Mouse (Mus musculus) intestine, embryonic 14.5 days (tissue): ENCODE results near the gene Acp2. TPM values are rescaled to one million over a fixed set of nuclear protein-coding genes. Genes with fewer than 3 reads are reported as not detected.

ENCODE experiments used
- ATAC-seq: fragments of 200-750 bp; cut with Nextera tagmentation; replicated peaks from 2 replicates; pipeline ENCODE4 v1.8.0; 2017; ENCODE audit warnings: low read depth, moderate number of reproducible peaks, moderate TSS enrichment, moderate library complexity; ENCODE audit not compliant: low FRiP score, low TSS enrichment
- DNase-seq: peaks from one replicate; pipeline ENCODE4 v3.0.0-alpha.2; 2018; ENCODE audit warnings: low spot score
- H3K27ac ChIP-seq: fragments of 300-500 bp; sonication (generic); 2 replicates; pipeline ENCODE4 v1.5.1; 2014; ENCODE audit warnings: low read depth, mild to moderate bottlenecking, control low read depth
- H3K27me3 ChIP-seq: fragments of 300-500 bp; sonication (generic); replicated peaks from 2 replicates; pipeline ENCODE4 v1.6.1; 2014; ENCODE audit warnings: low read length, control low read depth; ENCODE audit not compliant: control insufficient read depth, insufficient read depth
- H3K36me3 ChIP-seq: fragments of 300-500 bp; sonication (generic); 2 replicates; pipeline ENCODE4 v1.6.1; 2014; ENCODE audit warnings: low read length, control low read depth; ENCODE audit not compliant: control insufficient read depth, insufficient read depth
- H3K4me1 ChIP-seq: fragments of 300-500 bp; sonication (generic); replicated peaks from 2 replicates; pipeline ENCODE4 v1.6.1; 2014; ENCODE audit warnings: low read length, control low read depth, mixed read lengths; ENCODE audit not compliant: control insufficient read depth, insufficient read depth
- H3K4me2 ChIP-seq: fragments of 300-500 bp; sonication (generic); 2 replicates; pipeline ENCODE4 v1.6.1; 2014; ENCODE audit warnings: low read length
- H3K4me3 ChIP-seq: fragments of 300-500 bp; sonication (generic); 2 replicates; pipeline ENCODE4 v1.5.1; 2014; ENCODE audit warnings: low read depth, low read length, control low read depth, mixed read lengths
- H3K9ac ChIP-seq: fragments of 300-500 bp; sonication (generic); 2 replicates; pipeline ENCODE4 v1.6.1; 2014; ENCODE audit warnings: mild to moderate bottlenecking, low read length
- H3K9me3 ChIP-seq: fragments of 300-500 bp; sonication (generic); 2 replicates; pipeline ENCODE4 v1.6.1; 2016; ENCODE audit warnings: low read length, control low read depth; ENCODE audit not compliant: control insufficient read depth
- WGBS: fragments of 180-500 bp; shearing (Covaris S2); extraction: QIAGEN DNeasy Blood & Tissue Kit; methylation state at CpG from one replicate; pipeline ENCODE4 v1.1.7; 2014; 5-methylcytosine and 5-hydroxymethylcytosine counted together
- polyA plus RNA-seq: library from polyadenylated mRNA; unstranded; fragments of >200 nt; fragmentation: Nextera tagmentation; extraction: Ambion mirVana; gene quantifications from 2 replicates; pipeline ENCODE4 v1.2.1, GENCODE M21; 2014

Acp2 gene
- polyA plus RNA-seq, 1 experiment from 2014 or later: 26.1 TPM

GRCm38 (mm10) chr2:91202972-91203656 lies 429 bp downstream of the Acp2 start:
- Histone ChIP-seq H3K4me3 (peak overlapping the region; percentile 72), H3K27me3 (no peaks in the 10 kb centered on the region), H3K9me3 (no peaks in the 10 kb centered on the region), H3K27ac (peak overlapping the region; percentile 92), H3K4me2 (peak overlapping the region; percentile 90), H3K4me1 (peaks cover 12% of the 10 kb centered on the region), H3K36me3 (peaks cover 29% of the 10 kb centered on the region), H3K9ac (peak overlapping the region; percentile 81)
- ATAC-seq (no peak; the same call in 1 of the 2 replicates), DNase-seq (no peak)
- WGBS: 10% methylated on average over 20 of the region's 20 CpGs

GRCm38 (mm10) chr2:91206254-91206775 lies 3.6 kb downstream of the Acp2 start:
- Histone ChIP-seq H3K36me3 (peaks cover 58% of the 10 kb centered on the region), H3K9me3 (no peaks in the 10 kb centered on the region), H3K4me3 (no peak overlapping the region), H3K27me3 (no peaks in the 10 kb centered on the region), H3K4me2 (no peak overlapping the region), H3K4me1 (peaks cover 12% of the 10 kb centered on the region), H3K27ac (no peak overlapping the region), H3K9ac (no peak overlapping the region)
- ATAC-seq (no peak), DNase-seq (no peak)
- WGBS: 84% methylated on average over 9 of the region's 9 CpGs

DNA sequence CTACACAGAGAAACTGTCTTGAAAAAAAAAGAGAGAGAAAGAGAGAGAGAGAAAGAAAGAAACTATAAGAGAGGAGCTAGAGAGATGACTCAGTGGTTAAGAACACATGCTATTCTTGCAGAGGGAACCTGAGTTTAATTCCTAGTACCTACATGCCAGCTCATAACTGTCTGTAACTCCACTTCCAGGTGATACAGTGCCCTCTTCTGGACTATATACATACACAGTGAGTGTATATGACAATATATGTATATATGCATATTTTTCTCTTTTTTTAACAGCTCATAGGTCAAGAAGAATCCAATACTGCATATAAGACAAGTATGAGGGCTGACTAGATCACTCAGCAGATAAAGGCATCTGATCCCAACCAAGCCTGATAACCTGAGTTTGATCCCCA lies 10.6 kb downstream of the Acp2 start:
- H3K4me1 ChIP-seq: no peaks in the 10 kb centered on the region
- DNase-seq: no peak
- H3K4me3 ChIP-seq: no peak overlapping the region
- no peak overlapping the region for H3K27ac ChIP-seq
- H3K9ac ChIP-seq: no peak overlapping the region
- no peaks in the 10 kb centered on the region for H3K9me3 ChIP-seq
- no peak overlapping the region for H3K4me2 ChIP-seq
- ATAC-seq: no peak
- H3K27me3 ChIP-seq: no peaks in the 10 kb centered on the region
- H3K36me3 ChIP-seq: peaks cover 79% of the 10 kb centered on the region

GRCm38 (mm10) chr2:91217032-91217431 lies 14.3 kb downstream of the Acp2 start:
- no peak overlapping the region for H3K4me2 ChIP-seq
- WGBS: 71% methylated on average over 4 of the region's 4 CpGs
- H3K27ac ChIP-seq: no peak overlapping the region
- peaks cover 44% of the 10 kb centered on the region for H3K36me3 ChIP-seq
- DNase-seq (no peak), ATAC-seq (no peak)
- no peaks in the 10 kb centered on the region for H3K4me1 ChIP-seq
- no peaks in the 10 kb centered on the region for H3K9me3 ChIP-seq
- H3K27me3 ChIP-seq: no peaks in the 10 kb centered on the region
- H3K4me3 ChIP-seq: no peak overlapping the region
- H3K9ac ChIP-seq: no peak overlapping the region

DNA sequence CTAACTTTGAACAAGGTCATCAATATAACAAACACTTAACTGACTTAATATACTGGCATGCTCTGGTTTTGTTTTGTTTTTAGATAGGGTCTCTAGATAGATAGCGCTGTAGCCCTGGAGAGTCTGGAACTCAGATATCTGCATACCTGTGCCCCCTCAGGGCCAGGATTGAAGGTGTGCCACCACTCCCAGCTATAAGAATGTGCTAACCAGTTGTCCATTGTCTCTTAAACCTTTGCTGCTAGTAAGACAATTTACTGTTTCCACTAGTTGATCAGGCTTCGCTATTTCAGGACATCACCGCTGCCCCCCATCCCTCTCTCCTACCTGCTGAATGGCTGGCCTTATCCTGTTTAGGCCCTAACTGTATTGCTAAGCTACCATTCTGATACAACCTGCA lies 17.8 kb downstream of the Acp2 start:
- DNase-seq (no peak), ATAC-seq (no peak)
- Histone ChIP-seq H3K4me3 (no peak overlapping the region), H3K4me1 (no peaks in the 10 kb centered on the region), H3K27me3 (no peaks in the 10 kb centered on the region), H3K4me2 (no peak overlapping the region), H3K9ac (no peak overlapping the region), H3K9me3 (no peaks in the 10 kb centered on the region), H3K27ac (no peak overlapping the region), H3K36me3 (peaks cover 22% of the 10 kb centered on the region; the same call in 1 of the 2 replicates)
- WGBS: 99% methylated on average over 3 of the region's 3 CpGs

DNA sequence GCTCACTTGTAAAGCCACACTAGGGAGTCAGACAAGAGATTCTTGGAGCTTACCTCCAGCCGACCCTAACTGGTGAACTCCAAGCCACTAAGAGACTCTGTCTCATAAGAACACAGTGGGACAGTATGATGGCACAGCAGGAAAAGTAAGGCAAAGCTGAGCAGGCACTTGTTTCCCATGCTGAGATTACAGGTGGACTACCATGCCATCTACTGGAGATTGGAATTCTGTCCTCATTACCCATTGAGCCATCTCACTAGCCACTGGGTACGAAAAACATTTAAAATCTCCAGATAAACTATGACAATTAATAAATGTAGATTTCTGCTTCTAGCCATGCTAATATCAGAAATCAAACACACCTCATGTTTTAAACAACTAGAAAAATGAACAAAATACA lies 20.9 kb downstream of the Acp2 start:
- Histone ChIP-seq H3K4me1 (no peaks in the 10 kb centered on the region), H3K9me3 (no peaks in the 10 kb centered on the region), H3K27me3 (no peaks in the 10 kb centered on the region), H3K4me3 (no peak overlapping the region), H3K36me3 (no peaks in the 10 kb centered on the region), H3K27ac (no peak overlapping the region), H3K9ac (no peak overlapping the region), H3K4me2 (no peak overlapping the region)
- ATAC-seq: no peak
- no peak for DNase-seq
- 77% methylated on average over 2 of the region's 2 CpGs for WGBS

DNA sequence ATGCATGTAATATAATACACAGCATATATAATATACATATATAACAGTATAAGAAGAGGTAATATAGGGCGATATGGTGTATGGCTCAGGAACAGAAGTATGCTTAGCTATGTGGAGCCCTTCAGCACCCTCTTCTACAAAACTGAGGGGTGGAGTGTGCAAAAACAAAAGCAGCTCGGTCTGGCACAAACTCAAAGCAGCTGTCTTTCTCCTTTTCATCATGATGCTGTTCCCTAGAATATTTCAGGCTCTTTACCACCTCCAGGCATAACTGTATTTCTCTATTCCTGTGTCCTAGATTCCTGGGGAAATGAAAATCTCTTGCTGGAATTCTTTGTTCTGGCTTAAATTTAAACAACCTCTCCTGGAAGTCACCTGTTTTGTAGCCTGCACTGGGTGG lies 27.1 kb downstream of the Acp2 start:
- H3K9me3 ChIP-seq: no peaks in the 10 kb centered on the region
- ATAC-seq (no peak), DNase-seq (no peak)
- H3K4me2 ChIP-seq: no peak overlapping the region
- 0 out of 2 replicates have a peak, but pooled peaks cover 3% of the 10 kb centered on the region for H3K36me3 ChIP-seq
- no peaks in the 10 kb centered on the region for H3K27me3 ChIP-seq
- WGBS: 82% methylated on average over 2 of the region's 2 CpGs
- H3K27ac ChIP-seq: no peak overlapping the region
- no peak overlapping the region for H3K4me3 ChIP-seq
- no peaks in the 10 kb centered on the region for H3K4me1 ChIP-seq
- H3K9ac ChIP-seq: no peak overlapping the region

GRCm38 (mm10) chr2:91236601-91237510 lies 34.2 kb downstream of the Acp2 start, which contains the start of gene Ddb2:
Gene Ddb2, minus strand, starts transcription at chr2:91236982.
- H3K36me3 ChIP-seq: 0 out of 2 replicates have a peak, but pooled peaks cover 3% of the 10 kb centered on the region
- no peaks in the 10 kb centered on the region for H3K27me3 ChIP-seq
- peak within 1 kb of the TSS; percentile 80 for H3K4me2 ChIP-seq
- DNase-seq (peak; percentile 99), ATAC-seq (peak; percentile 99)
- under 1% methylated on average over 47 of the region's 48 CpGs for WGBS
- no peaks in the 10 kb centered on the region for H3K9me3 ChIP-seq
- peak within 1 kb of the TSS; percentile 66 for H3K9ac ChIP-seq
- H3K4me1 ChIP-seq: peaks cover 5% of the 10 kb centered on the region; the same call in 1 of the 2 replicates
- peak within 1 kb of the TSS; percentile 62 for H3K4me3 ChIP-seq
- peak within 1 kb of the TSS; percentile 90 for H3K27ac ChIP-seq
